Mouse (Mus musculus) embryonic facial prominence, embryonic 13.5 days (tissue): ENCODE results near the gene Zfyve28. TPM values are rescaled to one million over a fixed set of nuclear protein-coding genes. Genes with fewer than 3 reads are reported as not detected.

Experiments used
- ATAC-seq: fragments of 200-750 bp; cut with Nextera tagmentation; 2 replicates; pipeline ENCODE4 v1.8.0; 2017; ENCODE audit warnings: low read depth; ENCODE audit not compliant: insufficient number of reproducible peaks, insufficient read depth, low FRiP score, low TSS enrichment
- H3K27ac ChIP-seq: fragments of 300-500 bp; sonication (generic); 2 replicates; pipeline ENCODE4 v1.5.1; 2015; ENCODE audit warnings: moderate library complexity, mild to moderate bottlenecking, inconsistent platforms
- H3K27me3 ChIP-seq: fragments of 300-500 bp; sonication (generic); 2 replicates; pipeline ENCODE4 v1.6.1; 2015; ENCODE audit warnings: mild to moderate bottlenecking, inconsistent platforms
- H3K36me3 ChIP-seq: fragments of 300-500 bp; sonication (generic); 2 replicates; pipeline ENCODE4 v1.6.1; 2015; ENCODE audit warnings: mild to moderate bottlenecking, inconsistent platforms
- H3K4me1 ChIP-seq: fragments of 300-500 bp; sonication (generic); 2 replicates; pipeline ENCODE4 v1.6.1; 2015; ENCODE audit warnings: inconsistent platforms
- H3K4me2 ChIP-seq: fragments of 300-500 bp; sonication (generic); 2 replicates; pipeline ENCODE4 v1.6.1; 2015; ENCODE audit warnings: moderate library complexity, mild to moderate bottlenecking, inconsistent platforms
- H3K4me3 ChIP-seq: fragments of 300-500 bp; sonication (generic); 2 replicates; pipeline ENCODE4 v1.5.1; 2015; ENCODE audit warnings: mild to moderate bottlenecking, inconsistent platforms
- H3K9ac ChIP-seq: fragments of 300-500 bp; sonication (generic); 2 replicates; pipeline ENCODE4 v1.6.1; 2015; ENCODE audit warnings: mild to moderate bottlenecking, inconsistent platforms
- H3K9me3 ChIP-seq: fragments of 300-500 bp; sonication (generic); 2 replicates; pipeline ENCODE4 v1.6.1; 2016; ENCODE audit warnings: inconsistent platforms
- WGBS: fragments of 180-500 bp; shearing (Covaris S2); methylation state at CpG from one replicate; pipeline ENCODE4 v1.1.7; 2015; ENCODE audit warnings: mixed read lengths; 5-methylcytosine and 5-hydroxymethylcytosine counted together
- polyA plus RNA-seq: library from polyadenylated mRNA; unstranded; fragments of >200 nt; fragmentation: Nextera tagmentation; extraction: Ambion mirVana; gene quantifications from 2 replicates; pipeline ENCODE4 v1.2.1, GENCODE M21; 2015

Gene Zfyve28
- polyA plus RNA-seq, 1 experiment from 2014 or later, result 1.8 TPM

- H3K4me3 ChIP-seq, result no peak overlapping the region
- no peaks in the 10 kb centered on the region for H3K9me3 ChIP-seq
- H3K27ac ChIP-seq, result no peak overlapping the region
- WGBS, result 65% methylated on average over 12 of the region's 12 CpGs
- no peak for ATAC-seq
- no peak overlapping the region for H3K9ac ChIP-seq
- no peaks in the 10 kb centered on the region for H3K36me3 ChIP-seq
- H3K27me3 ChIP-seq, result no peaks in the 10 kb centered on the region
- peaks cover 6% of the 10 kb centered on the region for H3K4me1 ChIP-seq
- no peak overlapping the region for H3K4me2 ChIP-seq
Measured at GRCm38 (mm10) chr5:34269921-34270465, 18.3 kb downstream of the Zfyve28 start.

- H3K4me1 ChIP-seq, result peaks cover 6% of the 10 kb centered on the region
- H3K27me3 ChIP-seq, result no peaks in the 10 kb centered on the region
- no peak overlapping the region for H3K27ac ChIP-seq
- H3K9ac ChIP-seq, result no peak overlapping the region
- no peak overlapping the region for H3K4me2 ChIP-seq
- no peaks in the 10 kb centered on the region for H3K9me3 ChIP-seq
- ATAC-seq, result no peak
- no peak overlapping the region for H3K4me3 ChIP-seq
- no peaks in the 10 kb centered on the region for H3K36me3 ChIP-seq
- 76% methylated on average over 16 of the region's 16 CpGs for WGBS
Measured at GRCm38 (mm10) chr5:34269197-34269920, 18.9 kb downstream of the Zfyve28 start.

- Histone ChIP-seq H3K4me1 (no peaks in the 10 kb centered on the region), H3K36me3 (no peaks in the 10 kb centered on the region), H3K4me2 (no peak overlapping the region), H3K27me3 (no peaks in the 10 kb centered on the region), H3K27ac (no peak overlapping the region), H3K4me3 (no peak overlapping the region), H3K9ac (no peak overlapping the region), H3K9me3 (no peaks in the 10 kb centered on the region)
- ATAC-seq, result no peak
- WGBS, result 69% methylated on average over 4 of the region's 4 CpGs
Measured at GRCm38 (mm10) chr5:34266065-34266464, 22.2 kb downstream of the Zfyve28 start.

- Histone ChIP-seq H3K36me3 (no peaks in the 10 kb centered on the region), H3K9ac (no peak overlapping the region), H3K27me3 (no peaks in the 10 kb centered on the region), H3K27ac (no peak overlapping the region), H3K4me1 (no peaks in the 10 kb centered on the region), H3K4me3 (no peak overlapping the region), H3K4me2 (no peak overlapping the region), H3K9me3 (no peaks in the 10 kb centered on the region)
- WGBS, result 55% methylated on average over 3 of the region's 3 CpGs
- no peak for ATAC-seq
Measured at GRCm38 (mm10) chr5:34259172-34259816, 29.0 kb downstream of the Zfyve28 start.

GRCm38 (mm10) chr5:34255189-34255588, 33.1 kb downstream of the Zfyve28 start:
- peaks cover 9% of the 10 kb centered on the region for H3K4me1 ChIP-seq
- H3K9me3 ChIP-seq, result no peaks in the 10 kb centered on the region
- H3K4me3 ChIP-seq, result no peak overlapping the region
- no peak for ATAC-seq
- no peak overlapping the region for H3K4me2 ChIP-seq
- H3K36me3 ChIP-seq, result no peaks in the 10 kb centered on the region
- WGBS, result 89% methylated on average over 3 of the region's 3 CpGs
- H3K9ac ChIP-seq, result no peak overlapping the region
- H3K27ac ChIP-seq, result no peak overlapping the region
- H3K27me3 ChIP-seq, result no peaks in the 10 kb centered on the region

GRCm38 (mm10) chr5:34254309-34254708, 33.9 kb downstream of the Zfyve28 start:
- no peak overlapping the region for H3K4me3 ChIP-seq
- H3K4me1 ChIP-seq, result peaks cover 15% of the 10 kb centered on the region
- WGBS, result 62% methylated on average over 8 of the region's 8 CpGs
- H3K9ac ChIP-seq, result no peak overlapping the region
- no peak overlapping the region for H3K4me2 ChIP-seq
- no peaks in the 10 kb centered on the region for H3K27me3 ChIP-seq
- H3K27ac ChIP-seq, result no peak overlapping the region
- H3K36me3 ChIP-seq, result no peaks in the 10 kb centered on the region
- H3K9me3 ChIP-seq, result no peaks in the 10 kb centered on the region
- ATAC-seq, result no peak

GRCm38 (mm10) chr5:34252967-34253519, 35.2 kb downstream of the Zfyve28 start:
- H3K27ac ChIP-seq, result 0 out of 2 replicates have a peak overlapping the region, but pooled peaks have one; percentile 23
- H3K4me1 ChIP-seq, result peaks cover 15% of the 10 kb centered on the region
- no peak overlapping the region for H3K9ac ChIP-seq
- H3K4me3 ChIP-seq, result no peak overlapping the region
- H3K27me3 ChIP-seq, result no peaks in the 10 kb centered on the region
- no peak overlapping the region for H3K4me2 ChIP-seq
- no peaks in the 10 kb centered on the region for H3K9me3 ChIP-seq
- 38% methylated on average over 4 of the region's 4 CpGs for WGBS
- no peaks in the 10 kb centered on the region for H3K36me3 ChIP-seq
- no peak for ATAC-seq

GRCm38 (mm10) chr5:34252307-34252966, 35.8 kb downstream of the Zfyve28 start:
- no peak for ATAC-seq
- no peak overlapping the region for H3K4me2 ChIP-seq
- H3K4me3 ChIP-seq, result no peak overlapping the region
- H3K27me3 ChIP-seq, result no peaks in the 10 kb centered on the region
- no peaks in the 10 kb centered on the region for H3K36me3 ChIP-seq
- peaks cover 15% of the 10 kb centered on the region for H3K4me1 ChIP-seq
- 21% methylated on average over 4 of the region's 4 CpGs for WGBS
- H3K9ac ChIP-seq, result no peak overlapping the region
- H3K9me3 ChIP-seq, result no peaks in the 10 kb centered on the region
- peak overlapping the region; percentile 23; the same call in 1 of the 2 replicates for H3K27ac ChIP-seq

GRCm38 (mm10) chr5:34251794-34252193, 36.5 kb downstream of the Zfyve28 start:
- Histone ChIP-seq H3K4me1 (peaks cover 15% of the 10 kb centered on the region), H3K4me3 (no peak overlapping the region), H3K27ac (no peak overlapping the region), H3K36me3 (no peaks in the 10 kb centered on the region), H3K9ac (no peak overlapping the region), H3K9me3 (no peaks in the 10 kb centered on the region), H3K27me3 (no peaks in the 10 kb centered on the region), H3K4me2 (no peak overlapping the region)
- ATAC-seq, result no peak
- WGBS, result 28% methylated on average over 4 of the region's 4 CpGs

GRCm38 (mm10) chr5:34250090-34250489, 38.2 kb downstream of the Zfyve28 start:
- H3K4me1 ChIP-seq, result peaks cover 15% of the 10 kb centered on the region

GRCm38 (mm10) chr5:34249132-34249531, 39.1 kb downstream of the Zfyve28 start:
- no peak for ATAC-seq
- Histone ChIP-seq H3K9ac (no peak overlapping the region), H3K9me3 (no peaks in the 10 kb centered on the region), H3K4me2 (no peak overlapping the region), H3K27me3 (no peaks in the 10 kb centered on the region), H3K36me3 (no peaks in the 10 kb centered on the region), H3K4me1 (peaks cover 15% of the 10 kb centered on the region), H3K27ac (no peak overlapping the region), H3K4me3 (no peak overlapping the region)
- WGBS, result 74% methylated on average over 4 of the region's 4 CpGs

More at GRCm38 (mm10) chr5:34250090-34250489, 38.2 kb downstream of the Zfyve28 start:
- Histone ChIP-seq H3K9ac (no peak overlapping the region), H3K36me3 (no peaks in the 10 kb centered on the region), H3K4me2 (no peak overlapping the region), H3K27me3 (no peaks in the 10 kb centered on the region), H3K27ac (no peak overlapping the region), H3K4me3 (no peak overlapping the region), H3K9me3 (no peaks in the 10 kb centered on the region)
- WGBS, result 69% methylated on average over 3 of the region's 3 CpGs
- no peak for ATAC-seq
